Mouse (Mus musculus) hindbrain, embryonic 14.5 days (tissue): ENCODE measurements at regions not wholly inside any gene's neighbourhood (a gene's known extent, or its start where the extent isn't known, plus 50 kb on each side); places are given as distances from the start of the nearest gene placed in this dataset.

Experiments used
- ATAC-seq: fragments of 200-750 bp; cut with Nextera tagmentation; 2 replicates; pipeline ENCODE4 v1.8.0; 2017; ENCODE audit warnings: moderate number of reproducible peaks, mild to moderate bottlenecking, moderate TSS enrichment, moderate library complexity; ENCODE audit not compliant: low FRiP score
- DNase-seq: peaks from one replicate; pipeline ENCODE4 v3.0.0-alpha.2; 2015; ENCODE audit warnings: low spot score
- H3K27ac ChIP-seq: fragments of 300-500 bp; sonication (generic); 2 replicates; pipeline ENCODE4 v1.5.1; 2014; ENCODE audit warnings: mild to moderate bottlenecking, moderate library complexity
- H3K27me3 ChIP-seq: fragments of 300-500 bp; sonication (generic); 2 replicates; pipeline ENCODE4 v1.6.1; 2014; ENCODE audit warnings: mild to moderate bottlenecking, low read length, mixed read lengths; ENCODE audit not compliant: control insufficient read depth, insufficient read depth
- H3K36me3 ChIP-seq: fragments of 300-500 bp; sonication (generic); replicated peaks from 2 replicates; pipeline ENCODE4 v1.6.1; 2014; ENCODE audit not compliant: control insufficient read depth, insufficient read depth
- H3K4me1 ChIP-seq: fragments of 300-500 bp; sonication (generic); replicated peaks from 2 replicates; pipeline ENCODE4 v1.6.1; 2014; ENCODE audit warnings: antibody characterized with exemption, low read length, mixed read lengths; ENCODE audit not compliant: control insufficient read depth, insufficient read depth
- H3K4me2 ChIP-seq: fragments of 300-500 bp; sonication (generic); replicated peaks from 2 replicates; pipeline ENCODE4 v1.6.1; 2014; ENCODE audit warnings: mild to moderate bottlenecking, moderate library complexity
- H3K4me3 ChIP-seq: fragments of 300-500 bp; sonication (generic); replicated peaks from 2 replicates; pipeline ENCODE4 v1.5.1; 2014; ENCODE audit warnings: mild to moderate bottlenecking, low read length
- H3K9ac ChIP-seq: fragments of 300-500 bp; sonication (generic); 2 replicates; pipeline ENCODE4 v1.6.1; 2014
- H3K9me3 ChIP-seq: fragments of 300-500 bp; sonication (generic); 2 replicates; pipeline ENCODE4 v1.6.1; 2016; ENCODE audit warnings: low read length; ENCODE audit not compliant: control insufficient read depth
- WGBS: fragments of 180-500 bp; shearing (Covaris S2); extraction: QIAGEN DNeasy Blood & Tissue Kit; methylation state at CpG from one replicate; pipeline ENCODE4 v1.1.7; 2014; 5-methylcytosine and 5-hydroxymethylcytosine counted together

GRCm38 (mm10) chr3:101194725-101195124 lies 84.6 kb upstream of the Ptgfrn start:
- no peak for DNase-seq
- WGBS, result 80% methylated on average over 5 of the region's 5 CpGs
- H3K36me3 ChIP-seq, result no peaks in the 10 kb centered on the region

GRCm38 (mm10) chr3:101194319-101194718 lies 84.2 kb upstream of the Ptgfrn start:
- Histone ChIP-seq H3K4me3 (no peak overlapping the region), H3K4me1 (peaks cover 19% of the 10 kb centered on the region), H3K9ac (no peak overlapping the region), H3K36me3 (no peaks in the 10 kb centered on the region), H3K4me2 (no peak overlapping the region), H3K27me3 (no peaks in the 10 kb centered on the region), H3K9me3 (no peaks in the 10 kb centered on the region), H3K27ac (no peak overlapping the region)
- DNase-seq, result no peak
- no peak for ATAC-seq
- WGBS, result 47% methylated on average over 5 of the region's 5 CpGs

More at GRCm38 (mm10) chr3:101194725-101195124, 84.6 kb upstream of the Ptgfrn start:
- H3K27me3 ChIP-seq, result no peaks in the 10 kb centered on the region
- H3K9ac ChIP-seq, result no peak overlapping the region
- H3K9me3 ChIP-seq, result no peaks in the 10 kb centered on the region
- no peak overlapping the region for H3K4me2 ChIP-seq
- H3K27ac ChIP-seq, result no peak overlapping the region
- H3K4me3 ChIP-seq, result no peak overlapping the region
- peaks cover 19% of the 10 kb centered on the region for H3K4me1 ChIP-seq
- no peak for ATAC-seq

- peaks cover 19% of the 10 kb centered on the region for H3K4me1 ChIP-seq
- H3K9ac ChIP-seq, result no peak overlapping the region
- peak; percentile 55; the same call in 1 of the 2 replicates for ATAC-seq
- 60% methylated on average over 7 of the region's 7 CpGs for WGBS
- H3K4me2 ChIP-seq, result no peak overlapping the region
- H3K36me3 ChIP-seq, result no peaks in the 10 kb centered on the region
- no peaks in the 10 kb centered on the region for H3K27me3 ChIP-seq
- H3K9me3 ChIP-seq, result no peaks in the 10 kb centered on the region
- H3K27ac ChIP-seq, result no peak overlapping the region
- no peak for DNase-seq
- no peak overlapping the region for H3K4me3 ChIP-seq
Measured at GRCm38 (mm10) chr3:101191298-101191986, 81.4 kb upstream of the Ptgfrn start.

GRCm38 (mm10) chr3:101181958-101182357 lies 71.9 kb upstream of the Ptgfrn start:
- WGBS, result 93% methylated on average over 11 of the region's 11 CpGs
- Histone ChIP-seq H3K27me3 (no peaks in the 10 kb centered on the region), H3K9me3 (peaks cover 25% of the 10 kb centered on the region; the same call in 1 of the 2 replicates), H3K27ac (no peak overlapping the region), H3K36me3 (no peaks in the 10 kb centered on the region), H3K4me3 (no peak overlapping the region), H3K4me2 (no peak overlapping the region), H3K9ac (no peak overlapping the region), H3K4me1 (no peaks in the 10 kb centered on the region)
- no peak for DNase-seq
- ATAC-seq, result no peak

GRCm38 (mm10) chr3:101173954-101174353 lies 63.9 kb upstream of the Ptgfrn start:
- ATAC-seq (no peak), DNase-seq (no peak)
- Histone ChIP-seq H3K27me3 (no peaks in the 10 kb centered on the region), H3K4me3 (no peak overlapping the region), H3K4me2 (no peak overlapping the region), H3K9me3 (peaks cover 10% of the 10 kb centered on the region; the same call in 1 of the 2 replicates), H3K27ac (no peak overlapping the region), H3K4me1 (no peaks in the 10 kb centered on the region), H3K36me3 (no peaks in the 10 kb centered on the region), H3K9ac (no peak overlapping the region)
- 92% methylated on average over 6 of the region's 6 CpGs for WGBS

- no peak for DNase-seq
- Histone ChIP-seq H3K36me3 (no peaks in the 10 kb centered on the region), H3K4me2 (no peak overlapping the region), H3K27me3 (no peaks in the 10 kb centered on the region), H3K9ac (no peak overlapping the region), H3K9me3 (no peaks in the 10 kb centered on the region), H3K4me1 (no peaks in the 10 kb centered on the region), H3K4me3 (no peak overlapping the region), H3K27ac (no peak overlapping the region)
- no peak for ATAC-seq
- 90% methylated on average over 15 of the region's 15 CpGs for WGBS
Measured at GRCm38 (mm10) chr3:101170037-101171019, 60.2 kb upstream of the Ptgfrn start.

- Histone ChIP-seq H3K36me3 (no peaks in the 10 kb centered on the region), H3K9ac (no peak overlapping the region), H3K27me3 (no peaks in the 10 kb centered on the region), H3K4me2 (no peak overlapping the region), H3K4me3 (no peak overlapping the region), H3K27ac (no peak overlapping the region), H3K4me1 (peaks cover 16% of the 10 kb centered on the region), H3K9me3 (no peaks in the 10 kb centered on the region)
- WGBS, result 97% methylated on average over 1 of the region's 1 CpGs
- no peak for ATAC-seq
- DNase-seq, result no peak
Measured at GRCm38 (mm10) chr3:101167026-101167425, 56.9 kb upstream of the Ptgfrn start.

GRCm38 (mm10) chr3:101166580-101166979 lies 56.5 kb upstream of the Ptgfrn start:
- 96% methylated on average over 7 of the region's 7 CpGs for WGBS
- H3K36me3 ChIP-seq, result no peaks in the 10 kb centered on the region
- no peak overlapping the region for H3K9ac ChIP-seq

GRCm38 (mm10) chr3:101165261-101165660 lies 55.2 kb upstream of the Ptgfrn start:
- DNase-seq (no peak), ATAC-seq (no peak)
- H3K27me3 ChIP-seq, result no peaks in the 10 kb centered on the region
- no peaks in the 10 kb centered on the region for H3K9me3 ChIP-seq
- H3K4me1 ChIP-seq, result peaks cover 23% of the 10 kb centered on the region
- no peak overlapping the region for H3K9ac ChIP-seq
- H3K4me2 ChIP-seq, result no peak overlapping the region
- H3K4me3 ChIP-seq, result no peak overlapping the region
- no peaks in the 10 kb centered on the region for H3K36me3 ChIP-seq
- no peak overlapping the region for H3K27ac ChIP-seq
- WGBS, result 69% methylated on average over 6 of the region's 6 CpGs

More at GRCm38 (mm10) chr3:101166580-101166979, 56.5 kb upstream of the Ptgfrn start:
- Histone ChIP-seq H3K4me1 (peaks cover 21% of the 10 kb centered on the region), H3K9me3 (no peaks in the 10 kb centered on the region), H3K27me3 (no peaks in the 10 kb centered on the region), H3K27ac (no peak overlapping the region), H3K4me2 (no peak overlapping the region), H3K4me3 (no peak overlapping the region)
- no peak for DNase-seq
- no peak for ATAC-seq
